Mouse (Mus musculus) adrenal gland, postnatal 4 days (tissue): ENCODE measurements at regions not wholly inside any gene's neighbourhood (a gene's known extent, or its start where the extent isn't known, plus 50 kb on each side); places are given as distances from the start of the nearest gene placed in this dataset.

Source experiments
- DNase-seq, 2 experiments: peaks; one replicate each; pipeline ENCODE4 v3.0.0; 2021 to 2022; ENCODE audit warnings: low spot score in 2 of 2, mixed read lengths in 2 of 2

GRCm38 (mm10) chr1:185832059-185832458, 285.1 kb downstream of the Lyplal1 start:
- DNase-seq, result no peak

GRCm38 (mm10) chr1:185834171-185834570, 282.9 kb downstream of the Lyplal1 start:
- DNase-seq, result no peak

- no peak for DNase-seq
Observed at GRCm38 (mm10) chr1:185836632-185837281, 280.4 kb downstream of the Lyplal1 start.

GRCm38 (mm10) chr1:185842481-185842880, 274.6 kb downstream of the Lyplal1 start:
- no peak for DNase-seq

GRCm38 (mm10) chr1:185847161-185847560, 269.9 kb downstream of the Lyplal1 start:
- DNase-seq, result no peak

- no peak for DNase-seq
Observed at GRCm38 (mm10) chr1:185850590-185850989, 266.5 kb downstream of the Lyplal1 start.

GRCm38 (mm10) chr1:185851262-185851893, 265.7 kb downstream of the Lyplal1 start:
- no peak for DNase-seq

GRCm38 (mm10) chr1:185861692-185862091, 255.4 kb downstream of the Lyplal1 start:
- DNase-seq, result no peak

GRCm38 (mm10) chr1:185865945-185866344, 251.2 kb downstream of the Lyplal1 start:
- no peak for DNase-seq

GRCm38 (mm10) chr1:185866612-185867011, 250.5 kb downstream of the Lyplal1 start:
- no peak for DNase-seq

GRCm38 (mm10) chr1:185867018-185867417, 250.1 kb downstream of the Lyplal1 start:
- DNase-seq, result no peak

GRCm38 (mm10) chr1:185868721-185869120, 248.4 kb downstream of the Lyplal1 start:
- peak; percentile 9 to 25 for DNase-seq

- no peak for DNase-seq
Observed at GRCm38 (mm10) chr1:185887031-185887430, 230.1 kb downstream of the Lyplal1 start.

GRCm38 (mm10) chr1:185891814-185892213, 225.3 kb downstream of the Lyplal1 start:
- no peak for DNase-seq

GRCm38 (mm10) chr1:185893421-185893820, 223.7 kb downstream of the Lyplal1 start:
- no peak for DNase-seq

- DNase-seq, result no peak
Observed at GRCm38 (mm10) chr1:185898475-185898874, 218.6 kb downstream of the Lyplal1 start.

GRCm38 (mm10) chr1:185900316-185900715, 216.8 kb downstream of the Lyplal1 start:
- DNase-seq, result no peak

GRCm38 (mm10) chr1:185902395-185902794, 214.7 kb downstream of the Lyplal1 start:
- DNase-seq, result no peak

GRCm38 (mm10) chr1:185905666-185906065, 211.4 kb downstream of the Lyplal1 start:
- DNase-seq, result no peak

GRCm38 (mm10) chr1:185915579-185915978, 201.5 kb downstream of the Lyplal1 start:
- no peak for DNase-seq

- no peak for DNase-seq
Observed at GRCm38 (mm10) chr1:185918663-185919062, 198.4 kb downstream of the Lyplal1 start.

- DNase-seq, result no peak
Observed at GRCm38 (mm10) chr1:185923723-185924122, 193.4 kb downstream of the Lyplal1 start.

GRCm38 (mm10) chr1:185929000-185929399, 188.1 kb downstream of the Lyplal1 start:
- DNase-seq, result no peak
